Mouse (Mus musculus): ENCODE results near the gene Gatad2b.
"Not testable (repeated sequence)": the region's sequence is repeated elsewhere in the genome, so short reads cannot be mapped to it uniquely, and the experiment has no call there.

- TF ChIP-seq CTCF (IDR thresholded peaks at IDR 0.05; ENCODE audit: extremely low read depth, insufficient read length, insufficient replicate concordance, low read depth, low read length); POLR2A (IDR thresholded peaks at IDR 0.05; ENCODE audit: low read depth, low read length): not testable (repeated sequence)
These were observed 41.2 kb upstream of the Gatad2b start for GRCm38 (mm10) chr3:90251731-90252226.
